Mouse (Mus musculus): ENCODE data around the gene Map3k5. TPM values are rescaled to one million over a fixed set of nuclear protein-coding genes. Genes with fewer than 3 reads are reported as not detected.
A peak's percentile ranks its signal among the peaks of the same experiment; 100 is the strongest.

Gene Map3k5
- polyA plus RNA-seq, 2 experiments from 2014 or later: 9.6 to 15.7 TPM

- ATAC-seq: no peak
These were observed 232.5 kb downstream of the Map3k5 start for GRCm38 (mm10) chr10:20166797-20167196.

GRCm38 (mm10) chr10:20167467-20167866 lies 233.2 kb downstream of the Map3k5 start:
- ATAC-seq: no peak

GRCm38 (mm10) chr10:20169182-20169674 lies 235.0 kb downstream of the Map3k5 start:
- ATAC-seq: no peak

- ATAC-seq: no peak
These were observed 235.8 kb downstream of the Map3k5 start for GRCm38 (mm10) chr10:20169927-20170604.

GRCm38 (mm10) chr10:20170605-20171088 lies 236.4 kb downstream of the Map3k5 start:
- no peak for ATAC-seq

GRCm38 (mm10) chr10:20171209-20171608 lies 236.9 kb downstream of the Map3k5 start:
- ATAC-seq: no peak

- ATAC-seq: no peak
These were observed 237.5 kb downstream of the Map3k5 start for GRCm38 (mm10) chr10:20171756-20172155.

GRCm38 (mm10) chr10:20173733-20174132 lies 239.5 kb downstream of the Map3k5 start:
- no peak for ATAC-seq

GRCm38 (mm10) chr10:20176054-20176453 lies 241.8 kb downstream of the Map3k5 start:
- no peak for ATAC-seq

GRCm38 (mm10) chr10:20178807-20179605 lies 244.7 kb downstream of the Map3k5 start:
- ATAC-seq: no peak

- ATAC-seq: no peak
These were observed 246.9 kb downstream of the Map3k5 start for GRCm38 (mm10) chr10:20181198-20181597.

GRCm38 (mm10) chr10:20181680-20182399 lies 247.6 kb downstream of the Map3k5 start:
- peak; percentile 23 for ATAC-seq

GRCm38 (mm10) chr10:20184326-20184725 lies 250.1 kb downstream of the Map3k5 start:
- ATAC-seq: no peak

GRCm38 (mm10) chr10:20185264-20185663 lies 251.0 kb downstream of the Map3k5 start:
- no peak for ATAC-seq

GRCm38 (mm10) chr10:20185806-20186205 lies 251.5 kb downstream of the Map3k5 start:
- no peak for ATAC-seq

- no peak for ATAC-seq
These were observed 252.6 kb downstream of the Map3k5 start for GRCm38 (mm10) chr10:20186800-20187273.

- ATAC-seq: no peak
These were observed 256.0 kb downstream of the Map3k5 start for GRCm38 (mm10) chr10:20190139-20190747.

Other genes with a start within 250 kb of the Map3k5 start
- under 1 TPM in 1 of 2 experiments, not detected in 1; 0.22 TPM for gene Il20ra, start 221.9 kb upstream of the Map3k5 start, polyA plus RNA-seq (2017; shearing (Covaris generic))
- gene Slc35d3, start 83.0 kb upstream of the Map3k5 start, polyA plus RNA-seq (2017; shearing (Covaris generic)): not detected
- gene Pex7, start 26.8 kb upstream of the Map3k5 start, polyA plus RNA-seq (2017; shearing (Covaris generic)): 10 to 100 TPM; 10.7 to 13.0 TPM
- 1 to 10 TPM; 4.8 to 5.2 TPM for gene Map7, start 214.0 kb downstream of the Map3k5 start, polyA plus RNA-seq (2017; shearing (Covaris generic))